Mouse (Mus musculus): Measurements from ENCODE around the gene Csnk2b. TPM values are rescaled to one million over a fixed set of nuclear protein-coding genes. Genes with fewer than 3 reads are reported as not detected.
A peak's percentile ranks its signal among the peaks of the same experiment; 100 is the strongest.

Gene Csnk2b
- total and polyA plus RNA-seq, 3 experiments, result 149 to 301 (median 170) TPM

DNA sequence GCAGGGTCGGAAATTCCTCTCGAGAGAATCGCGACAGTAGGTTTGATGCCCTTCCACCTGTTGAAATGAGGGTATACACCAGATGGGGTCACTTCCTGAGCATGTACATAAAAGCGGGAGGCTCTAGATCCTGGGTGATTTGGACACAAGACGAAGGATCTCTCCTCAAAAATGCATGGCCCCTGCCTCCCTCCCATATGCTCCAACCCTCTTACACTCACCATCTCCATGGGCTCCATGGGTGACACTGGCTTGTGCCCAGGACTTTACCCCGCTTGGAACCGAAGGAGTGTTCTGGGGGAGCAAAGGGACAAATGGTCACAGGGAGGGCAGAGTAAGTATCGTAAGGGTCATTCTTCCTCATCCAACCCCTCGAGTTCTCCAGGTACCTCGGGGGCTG is 39.6 kb upstream of the Csnk2b start:
- Histone ChIP-seq H3K36me3 (ENCODE audit: control insufficient read depth, insufficient read depth, low read length) (peaks cover 18% of the 10 kb centered on the region), H3K4me3 (no peak overlapping the region), H3K27ac (no peak overlapping the region), H3K9ac (ENCODE audit: low read depth, low read length) (peak overlapping the region; percentile 5; the same call in 1 of the 2 replicates), H3K79me2 (replicated peaks; ENCODE audit: control insufficient read depth, insufficient read depth, low read length) (peaks cover 9% of the 10 kb centered on the region; the same call in 1 of the 2 replicates), H3K4me1 (ENCODE audit: control insufficient read depth, insufficient read depth, low read length) (peaks cover 14% of the 10 kb centered on the region), H3K27me3 (ENCODE audit: control insufficient read depth, insufficient read depth, low read length) (no peaks in the 10 kb centered on the region)
- TF ChIP-seq POLR2A (IDR thresholded peaks at IDR 0.05; ENCODE audit: insufficient read depth, low read depth, low read length), result no peak
- TF ChIP-seq CTCF (IDR thresholded peaks at IDR 0.05), result no peak
- TF ChIP-seq EP300 (IDR thresholded peaks at IDR 0.05; ENCODE audit: insufficient read depth, low read depth, low read length), result no peak
- 47% methylated on average over 11 of the region's 11 CpGs for WGBS
- DNase-seq, result no peak
- intact Hi-C loops (cut with DNase I), result loop anchor here (5.0 kb wide), 1 partner anchor 34 kb away; the partner anchor contains the start of gene D17H6S53E

DNA sequence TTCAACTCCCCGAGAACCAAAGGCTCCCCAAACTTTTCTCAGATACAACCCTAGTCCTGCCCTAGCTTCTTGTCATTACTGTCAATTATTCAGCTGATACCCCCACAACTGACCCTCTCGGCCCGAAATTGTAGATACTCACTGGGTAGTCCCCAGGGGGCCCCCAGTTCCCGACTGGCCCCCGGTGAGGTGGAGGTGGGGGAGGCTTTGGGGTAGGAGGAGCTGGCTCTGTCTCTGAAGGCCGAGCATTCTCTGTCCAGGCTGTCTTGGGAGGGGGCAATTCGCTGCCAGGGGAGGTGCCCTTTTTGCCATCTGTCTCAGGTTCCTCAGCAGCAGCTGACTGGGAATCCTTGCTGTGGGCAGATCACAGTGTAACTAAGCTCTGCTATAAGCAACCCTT is 37.8 kb upstream of the Csnk2b start:
- H3K79me2 ChIP-seq (replicated peaks; ENCODE audit: control insufficient read depth, insufficient read depth, low read length), result peaks cover 9% of the 10 kb centered on the region; the same call in 1 of the 2 replicates
- peaks cover 12% of the 10 kb centered on the region for H3K4me1 ChIP-seq (ENCODE audit: control insufficient read depth, insufficient read depth, low read length)
- intact Hi-C loops (cut with DNase I), result loop anchor here (5.0 kb wide), 1 partner anchor 32 kb away; the partner anchor contains the start of gene D17H6S53E
- H3K9ac ChIP-seq (ENCODE audit: low read depth, low read length), result no peak overlapping the region
- no peak overlapping the region for H3K4me3 ChIP-seq
- no peaks in the 10 kb centered on the region for H3K27me3 ChIP-seq (ENCODE audit: control insufficient read depth, insufficient read depth, low read length)
- peaks cover 14% of the 10 kb centered on the region for H3K36me3 ChIP-seq (ENCODE audit: control insufficient read depth, insufficient read depth, low read length)
- no peak overlapping the region for H3K27ac ChIP-seq
- DNase-seq, result no peak
- TF ChIP-seq POLR2A (IDR thresholded peaks at IDR 0.05; ENCODE audit: insufficient read depth, low read depth, low read length) (no peak), CTCF (IDR thresholded peaks at IDR 0.05) (no peak), EP300 (IDR thresholded peaks at IDR 0.05; ENCODE audit: insufficient read depth, low read depth, low read length) (no peak)
- WGBS, result 71% methylated on average over 7 of the region's 7 CpGs

DNA sequence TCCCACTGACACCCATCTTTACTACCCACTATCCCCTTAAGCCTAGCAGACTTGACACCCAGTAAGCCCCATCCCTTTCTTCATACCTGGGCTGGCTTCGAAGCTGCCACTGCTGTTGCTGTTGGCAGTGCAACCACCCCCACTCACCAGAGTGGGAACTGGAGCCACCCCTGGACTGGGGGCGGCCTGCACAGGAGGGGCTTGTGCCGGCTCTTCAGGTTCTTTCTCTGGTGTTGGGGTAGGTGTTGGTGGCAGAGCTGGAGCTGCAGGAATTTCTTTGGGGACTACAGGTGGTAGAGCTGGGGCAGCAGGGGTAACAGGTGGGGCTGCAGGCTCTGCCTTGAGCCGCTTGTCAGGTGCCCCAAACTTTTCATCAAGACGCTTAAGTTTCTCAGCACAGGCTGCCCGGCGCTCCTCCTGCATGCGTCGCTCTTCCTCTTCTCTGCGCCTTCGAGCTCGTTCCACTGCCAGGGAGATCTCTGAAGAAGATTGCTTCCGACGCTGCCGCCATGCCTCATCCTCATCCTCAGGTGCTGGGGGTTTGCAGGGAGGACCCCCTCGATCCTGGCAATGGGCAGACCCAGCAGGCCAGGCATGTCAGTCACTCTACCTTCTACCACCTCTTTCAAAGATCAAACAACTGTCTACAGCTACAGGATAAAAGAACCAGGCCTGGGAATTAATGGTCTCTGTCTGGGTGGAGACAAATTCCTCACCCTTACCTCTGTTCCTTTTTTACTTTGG is 37.2 kb upstream of the Csnk2b start:
- 88% methylated on average over 16 of the region's 16 CpGs for WGBS
- no peak for DNase-seq
- Histone ChIP-seq H3K27ac (no peak overlapping the region), H3K36me3 (ENCODE audit: control insufficient read depth, insufficient read depth, low read length) (peaks cover 14% of the 10 kb centered on the region), H3K4me3 (no peak overlapping the region), H3K9ac (ENCODE audit: low read depth, low read length) (no peak overlapping the region), H3K79me2 (replicated peaks; ENCODE audit: control insufficient read depth, insufficient read depth, low read length) (peaks cover 9% of the 10 kb centered on the region; the same call in 1 of the 2 replicates), H3K27me3 (ENCODE audit: control insufficient read depth, insufficient read depth, low read length) (no peaks in the 10 kb centered on the region), H3K4me1 (ENCODE audit: control insufficient read depth, insufficient read depth, low read length) (peaks cover 12% of the 10 kb centered on the region)
- intact Hi-C loops (cut with DNase I), result no loop called here
- TF ChIP-seq POLR2A (IDR thresholded peaks at IDR 0.05; ENCODE audit: insufficient read depth, low read depth, low read length) (no peak), CTCF (IDR thresholded peaks at IDR 0.05) (no peak), EP300 (IDR thresholded peaks at IDR 0.05; ENCODE audit: insufficient read depth, low read depth, low read length) (no peak)

DNA sequence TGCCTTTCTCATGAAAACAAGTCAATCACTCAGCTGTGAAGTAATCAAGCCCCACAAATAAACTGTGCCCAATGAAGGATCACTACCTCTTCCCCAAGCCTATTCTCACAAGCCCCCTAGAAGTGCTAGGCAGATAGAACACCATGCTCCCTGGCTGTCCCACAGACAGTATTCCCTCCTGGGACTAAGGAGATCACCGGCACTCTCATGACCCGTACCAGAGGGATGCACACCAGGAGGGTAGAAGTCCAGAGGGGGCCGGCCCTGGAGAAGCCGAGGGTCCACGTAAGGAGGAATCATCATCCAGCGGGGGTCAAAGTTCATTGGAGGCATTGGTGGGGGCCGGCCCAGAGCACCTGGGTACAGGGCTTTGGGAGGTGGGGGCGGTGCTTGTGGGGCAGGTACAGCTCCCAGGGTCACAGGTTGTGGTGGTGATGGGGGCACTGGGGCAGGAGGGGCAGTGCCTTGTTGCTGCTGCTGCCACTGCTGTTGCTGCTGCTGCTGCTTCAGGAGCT is 35.9 kb upstream of the Csnk2b start:
- H3K27me3 ChIP-seq (ENCODE audit: control insufficient read depth, insufficient read depth, low read length), result no peaks in the 10 kb centered on the region
- 92% methylated on average over 8 of the region's 8 CpGs for WGBS
- intact Hi-C loops (cut with DNase I), result no loop called here
- no peak overlapping the region for H3K4me3 ChIP-seq
- H3K79me2 ChIP-seq (replicated peaks; ENCODE audit: control insufficient read depth, insufficient read depth, low read length), result peaks cover 6% of the 10 kb centered on the region; the same call in 1 of the 2 replicates
- no peak overlapping the region for H3K27ac ChIP-seq
- peaks cover 8% of the 10 kb centered on the region for H3K36me3 ChIP-seq (ENCODE audit: control insufficient read depth, insufficient read depth, low read length)
- DNase-seq, result no peak
- H3K9ac ChIP-seq (ENCODE audit: low read depth, low read length), result no peak overlapping the region
- TF ChIP-seq POLR2A (IDR thresholded peaks at IDR 0.05; ENCODE audit: insufficient read depth, low read depth, low read length), result no peak
- no peak for TF ChIP-seq CTCF (IDR thresholded peaks at IDR 0.05)
- TF ChIP-seq EP300 (IDR thresholded peaks at IDR 0.05; ENCODE audit: insufficient read depth, low read depth, low read length), result no peak
- H3K4me1 ChIP-seq (ENCODE audit: control insufficient read depth, insufficient read depth, low read length), result peaks cover 9% of the 10 kb centered on the region

DNA sequence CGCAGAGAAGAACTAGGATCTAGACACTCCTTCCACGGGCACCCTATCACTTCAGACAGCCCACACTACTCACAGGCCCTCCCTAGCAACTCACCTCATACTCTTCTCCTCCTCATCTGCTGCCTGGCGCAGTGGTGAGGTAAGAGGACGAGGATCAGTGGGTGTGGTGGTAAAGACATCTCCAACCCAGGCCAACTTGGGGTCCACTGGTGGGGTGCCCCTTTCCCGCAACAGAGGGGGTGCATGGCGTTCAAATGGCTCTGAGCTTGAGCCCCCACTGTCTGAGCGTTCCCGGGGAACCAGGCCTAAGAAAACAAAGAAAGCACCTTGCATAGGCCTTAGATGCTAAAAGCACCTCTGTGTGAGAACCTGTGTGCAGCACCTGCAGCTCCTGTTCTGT is 35.4 kb upstream of the Csnk2b start:
- 86% methylated on average over 8 of the region's 8 CpGs for WGBS
- no peak overlapping the region for H3K4me3 ChIP-seq
- no peak overlapping the region for H3K27ac ChIP-seq
- no peak for TF ChIP-seq EP300 (IDR thresholded peaks at IDR 0.05; ENCODE audit: insufficient read depth, low read depth, low read length)
- no peak for TF ChIP-seq POLR2A (IDR thresholded peaks at IDR 0.05; ENCODE audit: insufficient read depth, low read depth, low read length)
- no peak for TF ChIP-seq CTCF (IDR thresholded peaks at IDR 0.05)
- H3K27me3 ChIP-seq (ENCODE audit: control insufficient read depth, insufficient read depth, low read length), result no peaks in the 10 kb centered on the region
- no peak overlapping the region for H3K9ac ChIP-seq (ENCODE audit: low read depth, low read length)
- no peak for DNase-seq
- peaks cover 6% of the 10 kb centered on the region; the same call in 1 of the 2 replicates for H3K79me2 ChIP-seq (replicated peaks; ENCODE audit: control insufficient read depth, insufficient read depth, low read length)
- peaks cover 4% of the 10 kb centered on the region for H3K36me3 ChIP-seq (ENCODE audit: control insufficient read depth, insufficient read depth, low read length)
- intact Hi-C loops (cut with DNase I), result no loop called here
- peaks cover 5% of the 10 kb centered on the region for H3K4me1 ChIP-seq (ENCODE audit: control insufficient read depth, insufficient read depth, low read length)
